Mouse (Mus musculus): ENCODE results near the gene Sema5a. TPM values are rescaled to one million over a fixed set of nuclear protein-coding genes. Genes with fewer than 3 reads are reported as not detected.

Gene Sema5a
- polyA plus RNA-seq, 1 experiment from 2014 or later: 0.48 TPM

- H3K4me2 ChIP-seq (ENCODE audit: low read depth, low read length): no peak overlapping the region
- ATAC-seq (ENCODE audit: low read depth): no peak
- WGBS (ENCODE audit: insufficient replicate concordance): 68% methylated on average over 2 of the region's 2 CpGs
- H3K4me1 ChIP-seq (ENCODE audit: control insufficient read depth, low read depth, low read length): no peaks in the 10 kb centered on the region
- no peak overlapping the region for H3K27ac ChIP-seq (ENCODE audit: low read length)
- H3K27me3 ChIP-seq (ENCODE audit: control insufficient read depth, insufficient read depth, low read depth, low read length): no peaks in the 10 kb centered on the region
- H3K36me3 ChIP-seq (ENCODE audit: control insufficient read depth, insufficient read depth): no peaks in the 10 kb centered on the region
- H3K9ac ChIP-seq (ENCODE audit: low read depth, low read length): no peak overlapping the region
- no peaks in the 10 kb centered on the region for H3K9me3 ChIP-seq (replicated peaks; ENCODE audit: control insufficient read depth, low read length)
- no peak overlapping the region for H3K4me3 ChIP-seq (ENCODE audit: low read depth, low read length)
Observed at GRCm38 (mm10) chr15:32416291-32416690, 171.7 kb downstream of the Sema5a start.

- no peak for ATAC-seq (ENCODE audit: low read depth)
- Histone ChIP-seq H3K9ac (ENCODE audit: low read depth, low read length) (no peak overlapping the region), H3K27me3 (ENCODE audit: control insufficient read depth, insufficient read depth, low read depth, low read length) (no peaks in the 10 kb centered on the region), H3K4me3 (ENCODE audit: low read depth, low read length) (no peak overlapping the region), H3K4me2 (ENCODE audit: low read depth, low read length) (no peak overlapping the region), H3K4me1 (ENCODE audit: control insufficient read depth, low read depth, low read length) (no peaks in the 10 kb centered on the region), H3K27ac (ENCODE audit: low read length) (no peak overlapping the region), H3K9me3 (replicated peaks; ENCODE audit: control insufficient read depth, low read length) (no peaks in the 10 kb centered on the region), H3K36me3 (ENCODE audit: control insufficient read depth, insufficient read depth) (no peaks in the 10 kb centered on the region)
- WGBS (ENCODE audit: insufficient replicate concordance): 74% methylated on average over 6 of the region's 6 CpGs
Observed at GRCm38 (mm10) chr15:32422631-32423030, 178.0 kb downstream of the Sema5a start.

GRCm38 (mm10) chr15:32423061-32423460, 178.5 kb downstream of the Sema5a start:
- no peaks in the 10 kb centered on the region for H3K27me3 ChIP-seq (ENCODE audit: control insufficient read depth, insufficient read depth, low read depth, low read length)
- no peak overlapping the region for H3K4me2 ChIP-seq (ENCODE audit: low read depth, low read length)
- H3K9me3 ChIP-seq (replicated peaks; ENCODE audit: control insufficient read depth, low read length): no peaks in the 10 kb centered on the region
- no peak overlapping the region for H3K27ac ChIP-seq (ENCODE audit: low read length)
- WGBS (ENCODE audit: insufficient replicate concordance): 54% methylated on average over 6 of the region's 6 CpGs
- no peak for ATAC-seq (ENCODE audit: low read depth)
- no peaks in the 10 kb centered on the region for H3K36me3 ChIP-seq (ENCODE audit: control insufficient read depth, insufficient read depth)
- no peaks in the 10 kb centered on the region for H3K4me1 ChIP-seq (ENCODE audit: control insufficient read depth, low read depth, low read length)
- H3K9ac ChIP-seq (ENCODE audit: low read depth, low read length): no peak overlapping the region
- H3K4me3 ChIP-seq (ENCODE audit: low read depth, low read length): no peak overlapping the region

GRCm38 (mm10) chr15:32427188-32427924, 182.7 kb downstream of the Sema5a start:
- WGBS (ENCODE audit: insufficient replicate concordance): 73% methylated on average over 7 of the region's 7 CpGs
- H3K36me3 ChIP-seq (ENCODE audit: control insufficient read depth, insufficient read depth): no peaks in the 10 kb centered on the region

GRCm38 (mm10) chr15:32432927-32433832, 188.6 kb downstream of the Sema5a start:
- 55% methylated on average over 13 of the region's 13 CpGs for whole genome bisulfite sequencing (ENCODE audit: insufficient replicate concordance)
- ATAC-seq (ENCODE audit: low read depth): no peak
- no peak overlapping the region for H3K27ac ChIP-seq (ENCODE audit: low read length)
- no peak overlapping the region for H3K9ac ChIP-seq (ENCODE audit: low read depth, low read length)
- H3K4me3 ChIP-seq (ENCODE audit: low read depth, low read length): no peak overlapping the region
- no peaks in the 10 kb centered on the region for H3K27me3 ChIP-seq (ENCODE audit: control insufficient read depth, insufficient read depth, low read depth, low read length)
- no peaks in the 10 kb centered on the region for H3K9me3 ChIP-seq (replicated peaks; ENCODE audit: control insufficient read depth, low read length)
- no peak overlapping the region for H3K4me2 ChIP-seq (ENCODE audit: low read depth, low read length)
- H3K36me3 ChIP-seq (ENCODE audit: control insufficient read depth, insufficient read depth): no peaks in the 10 kb centered on the region
- no peaks in the 10 kb centered on the region for H3K4me1 ChIP-seq (ENCODE audit: control insufficient read depth, low read depth, low read length)

More at GRCm38 (mm10) chr15:32427188-32427924, 182.7 kb downstream of the Sema5a start:
- Histone ChIP-seq H3K4me3 (ENCODE audit: low read depth, low read length) (no peak overlapping the region), H3K27ac (ENCODE audit: low read length) (no peak overlapping the region), H3K9me3 (replicated peaks; ENCODE audit: control insufficient read depth, low read length) (no peaks in the 10 kb centered on the region), H3K9ac (ENCODE audit: low read depth, low read length) (no peak overlapping the region), H3K27me3 (ENCODE audit: control insufficient read depth, insufficient read depth, low read depth, low read length) (no peaks in the 10 kb centered on the region), H3K4me2 (ENCODE audit: low read depth, low read length) (no peak overlapping the region), H3K4me1 (ENCODE audit: control insufficient read depth, low read depth, low read length) (no peaks in the 10 kb centered on the region)
- no peak for ATAC-seq (ENCODE audit: low read depth)

- Histone ChIP-seq H3K36me3 (ENCODE audit: control insufficient read depth, insufficient read depth) (no peaks in the 10 kb centered on the region), H3K9ac (ENCODE audit: low read depth, low read length) (no peak overlapping the region), H3K9me3 (replicated peaks; ENCODE audit: control insufficient read depth, low read length) (no peaks in the 10 kb centered on the region), H3K4me2 (ENCODE audit: low read depth, low read length) (no peak overlapping the region), H3K27ac (ENCODE audit: low read length) (no peak overlapping the region), H3K4me3 (ENCODE audit: low read depth, low read length) (no peak overlapping the region), H3K27me3 (ENCODE audit: control insufficient read depth, insufficient read depth, low read depth, low read length) (no peaks in the 10 kb centered on the region), H3K4me1 (ENCODE audit: control insufficient read depth, low read depth, low read length) (no peaks in the 10 kb centered on the region)
- ATAC-seq (ENCODE audit: low read depth): no peak
Observed at GRCm38 (mm10) chr15:32433833-32434155, 189.2 kb downstream of the Sema5a start.

GRCm38 (mm10) chr15:32434274-32434673, 189.7 kb downstream of the Sema5a start:
- no peak overlapping the region for H3K4me2 ChIP-seq (ENCODE audit: low read depth, low read length)
- no peak overlapping the region for H3K27ac ChIP-seq (ENCODE audit: low read length)
- no peak for ATAC-seq (ENCODE audit: low read depth)
- H3K9me3 ChIP-seq (replicated peaks; ENCODE audit: control insufficient read depth, low read length): no peaks in the 10 kb centered on the region
- no peaks in the 10 kb centered on the region for H3K27me3 ChIP-seq (ENCODE audit: control insufficient read depth, insufficient read depth, low read depth, low read length)
- H3K4me3 ChIP-seq (ENCODE audit: low read depth, low read length): no peak overlapping the region
- no peaks in the 10 kb centered on the region for H3K4me1 ChIP-seq (ENCODE audit: control insufficient read depth, low read depth, low read length)
- no peak overlapping the region for H3K9ac ChIP-seq (ENCODE audit: low read depth, low read length)
- no peaks in the 10 kb centered on the region for H3K36me3 ChIP-seq (ENCODE audit: control insufficient read depth, insufficient read depth)

GRCm38 (mm10) chr15:32437654-32438053, 193.0 kb downstream of the Sema5a start:
- H3K9ac ChIP-seq (ENCODE audit: low read depth, low read length): no peak overlapping the region
- no peak overlapping the region for H3K27ac ChIP-seq (ENCODE audit: low read length)
- H3K4me2 ChIP-seq (ENCODE audit: low read depth, low read length): no peak overlapping the region
- no peak overlapping the region for H3K4me3 ChIP-seq (ENCODE audit: low read depth, low read length)
- no peaks in the 10 kb centered on the region for H3K9me3 ChIP-seq (replicated peaks; ENCODE audit: control insufficient read depth, low read length)
- H3K36me3 ChIP-seq (ENCODE audit: control insufficient read depth, insufficient read depth): no peaks in the 10 kb centered on the region
- no peaks in the 10 kb centered on the region for H3K4me1 ChIP-seq (ENCODE audit: control insufficient read depth, low read depth, low read length)
- no peak for ATAC-seq (ENCODE audit: low read depth)
- WGBS (ENCODE audit: insufficient replicate concordance): 12% methylated on average over 6 of the region's 6 CpGs
- no peaks in the 10 kb centered on the region for H3K27me3 ChIP-seq (ENCODE audit: control insufficient read depth, insufficient read depth, low read depth, low read length)

GRCm38 (mm10) chr15:32442745-32443144, 198.1 kb downstream of the Sema5a start:
- no peak for ATAC-seq (ENCODE audit: low read depth)
- 71% methylated on average over 4 of the region's 4 CpGs for WGBS (ENCODE audit: insufficient replicate concordance)

More at GRCm38 (mm10) chr15:32442745-32443144, 198.1 kb downstream of the Sema5a start:
- Histone ChIP-seq H3K9me3 (replicated peaks; ENCODE audit: control insufficient read depth, low read length) (no peaks in the 10 kb centered on the region), H3K36me3 (ENCODE audit: control insufficient read depth, insufficient read depth) (no peaks in the 10 kb centered on the region), H3K27ac (ENCODE audit: low read length) (no peak overlapping the region), H3K9ac (ENCODE audit: low read depth, low read length) (no peak overlapping the region), H3K4me1 (ENCODE audit: control insufficient read depth, low read depth, low read length) (no peaks in the 10 kb centered on the region), H3K27me3 (ENCODE audit: control insufficient read depth, insufficient read depth, low read depth, low read length) (no peaks in the 10 kb centered on the region), H3K4me3 (ENCODE audit: low read depth, low read length) (no peak overlapping the region), H3K4me2 (ENCODE audit: low read depth, low read length) (no peak overlapping the region)

Data from liver, embryonic 16.5 days (tissue).